Mouse (Mus musculus) cortical plate, adult 2 months (tissue): ENCODE measurements around the gene Bcl9l. TPM values are rescaled to one million over a fixed set of nuclear protein-coding genes. Genes with fewer than 3 reads are reported as not detected.

Source experiments
- H3K27ac ChIP-seq: fragments of 200-500 bp; 2 replicates; pipeline ENCODE4 v1.5.1; 2012; ENCODE audit warnings: low read length, control low read depth, inconsistent platforms; ENCODE audit not compliant: insufficient read depth
- H3K4me1 ChIP-seq: fragments of 200-500 bp; 2 replicates; pipeline ENCODE4 v1.6.1; 2011; ENCODE audit warnings: low read length; ENCODE audit not compliant: control insufficient read depth, insufficient read depth
- H3K4me3 ChIP-seq: fragments of 200-500 bp; 2 replicates; pipeline ENCODE4 v1.5.1; 2011; ENCODE audit warnings: mild to moderate bottlenecking, low read length, control low read depth; ENCODE audit not compliant: insufficient read depth
- CTCF ChIP-seq: fragments of 200-500 bp; IDR thresholded peaks from 2 replicates; pipeline ENCODE4 v1.5.1; 2011; ENCODE audit warnings: mild to moderate bottlenecking, control low read depth, low read length; ENCODE audit not compliant: insufficient read depth; ENCODE audit errors: extremely low read depth
- POLR2A ChIP-seq: fragments of 200-500 bp; IDR thresholded peaks from 2 replicates; pipeline ENCODE4 v1.6.1; 2011; ENCODE audit warnings: mild to moderate bottlenecking, low read length, control low read depth; ENCODE audit not compliant: insufficient read depth; ENCODE audit errors: extremely low read depth
- polyA plus RNA-seq: library from polyadenylated mRNA; depleted of rRNA; stranded (reverse); fragments of >200 nt; gene quantifications from 2 replicates; pipeline ENCODE4 v1.2.3, GENCODE M21; 2012; rRNA removed

The Bcl9l gene
- polyA plus RNA-seq, 1 experiment = 14.6 TPM

GRCm38 (mm10) chr9:44539816-44540421 lies 57.3 kb downstream of the Bcl9l start:
- Histone ChIP-seq H3K4me1 (no peaks in the 10 kb centered on the region), H3K27ac (no peak overlapping the region), H3K4me3 (no peak overlapping the region)
- TF ChIP-seq CTCF (no peak), POLR2A (no peak)

DNA sequence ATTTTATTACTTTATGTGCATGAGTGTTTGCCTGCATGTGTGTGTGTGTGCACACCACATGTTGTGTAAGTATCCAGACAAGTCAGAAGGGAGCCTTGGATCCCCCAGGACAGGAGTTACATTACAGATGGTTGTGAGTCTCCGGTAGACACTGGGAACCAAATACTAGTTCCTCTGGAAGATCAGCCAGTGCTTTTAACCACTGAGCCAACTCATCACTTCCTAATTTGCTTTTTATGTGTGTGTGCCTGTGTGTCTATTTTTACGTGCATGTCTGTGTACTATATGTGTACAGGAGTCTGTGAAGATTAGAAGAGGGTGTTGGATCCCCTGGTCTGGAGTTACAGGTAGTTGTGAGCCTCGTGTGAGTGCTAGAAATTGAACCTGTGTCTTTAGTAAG lies 58.1 kb downstream of the Bcl9l start:
- TF ChIP-seq POLR2A (no peak), CTCF (no peak)
- Histone ChIP-seq H3K27ac (no peak overlapping the region), H3K4me1 (no peaks in the 10 kb centered on the region), H3K4me3 (no peak overlapping the region)

GRCm38 (mm10) chr9:44542364-44542763 lies 59.7 kb downstream of the Bcl9l start:
- no peak overlapping the region for H3K4me3 ChIP-seq
- no peak overlapping the region for H3K27ac ChIP-seq
- no peak for TF ChIP-seq POLR2A
- no peak for TF ChIP-seq CTCF
- H3K4me1 ChIP-seq = no peaks in the 10 kb centered on the region

- no peak for TF ChIP-seq CTCF
- TF ChIP-seq POLR2A = no peak
- Histone ChIP-seq H3K4me1 (no peaks in the 10 kb centered on the region), H3K27ac (no peak overlapping the region), H3K4me3 (no peak overlapping the region)
Observed at GRCm38 (mm10) chr9:44544986-44545385, 62.4 kb downstream of the Bcl9l start.

GRCm38 (mm10) chr9:44548412-44549152 lies 66.0 kb downstream of the Bcl9l start:
- Histone ChIP-seq H3K4me3 (no peak overlapping the region), H3K27ac (no peak overlapping the region), H3K4me1 (no peaks in the 10 kb centered on the region)
- TF ChIP-seq CTCF = no peak
- TF ChIP-seq POLR2A = no peak

DNA sequence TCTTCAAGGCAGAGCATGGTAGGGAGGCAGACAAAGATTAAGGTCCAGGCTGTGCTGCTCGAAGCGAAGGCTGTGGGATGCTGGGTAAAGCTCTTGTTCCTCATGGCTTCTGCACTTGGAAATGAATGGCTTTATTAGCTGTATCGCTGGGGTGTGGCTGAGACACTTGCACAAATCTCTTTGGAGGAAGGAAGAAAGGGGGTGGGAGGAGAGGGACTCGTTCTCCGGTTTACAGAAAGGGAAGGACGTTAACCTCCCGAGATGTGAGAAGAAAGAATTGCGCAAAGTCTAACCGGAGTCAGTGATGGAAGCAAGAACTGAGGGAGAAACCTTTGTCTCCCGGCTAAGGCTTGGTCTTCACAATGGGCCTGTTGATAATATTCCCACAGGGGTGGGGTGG lies 68.5 kb downstream of the Bcl9l start:
- Histone ChIP-seq H3K27ac (no peak overlapping the region), H3K4me1 (no peaks in the 10 kb centered on the region), H3K4me3 (no peak overlapping the region)
- no peak for TF ChIP-seq CTCF
- TF ChIP-seq POLR2A = no peak

GRCm38 (mm10) chr9:44552161-44552560 lies 69.5 kb downstream of the Bcl9l start:
- Histone ChIP-seq H3K4me3 (no peak overlapping the region), H3K4me1 (no peaks in the 10 kb centered on the region), H3K27ac (no peak overlapping the region)
- TF ChIP-seq CTCF (no peak), POLR2A (no peak)

Other genes with a start within 250 kb of the Bcl9l start
- 18.2 and 22.8 TPM in 2 replicates for gene Cbl, start 248.8 kb upstream of the Bcl9l start, polyA plus RNA-seq
- gene Ccdc153, start 242.1 kb upstream of the Bcl9l start, polyA plus RNA-seq = 1.8 and 4.9 TPM in 2 replicates
- 0.40 and 0.71 TPM in 2 replicates for gene Pdzd3, start 231.4 kb upstream of the Bcl9l start, polyA plus RNA-seq
- gene Nlrx1, start 214.2 kb upstream of the Bcl9l start, polyA plus RNA-seq = 7.0 and 8.0 TPM in 2 replicates
- 86.3 and 91.1 TPM in 2 replicates for gene Abcg4, start 194.2 kb upstream of the Bcl9l start, polyA plus RNA-seq
- 27.6 and 33.6 TPM in 2 replicates for gene Hinfp, start 177.2 kb upstream of the Bcl9l start, polyA plus RNA-seq
- gene C2cd2l, start 162.5 kb upstream of the Bcl9l start, polyA plus RNA-seq = 203 and 213 TPM in 2 replicates
- gene Dpagt1, start 156.8 kb upstream of the Bcl9l start, polyA plus RNA-seq = 18.0 and 19.3 TPM in 2 replicates
- gene H2afx, start 148.1 kb upstream of the Bcl9l start, polyA plus RNA-seq = 64.8 and 68.3 TPM in 2 replicates
- 30.5 and 31.2 TPM in 2 replicates for gene Hmbs, start 138.6 kb upstream of the Bcl9l start, polyA plus RNA-seq
- 42.2 and 43.2 TPM in 2 replicates for gene Vps11, start 121.2 kb upstream of the Bcl9l start, polyA plus RNA-seq
- gene Hyou1, start 103.3 kb upstream of the Bcl9l start, polyA plus RNA-seq = 55.4 and 56.7 TPM in 2 replicates
- gene Slc37a4, start 86.0 kb upstream of the Bcl9l start, polyA plus RNA-seq = 49.9 and 58.8 TPM in 2 replicates
- gene Rps25, start 75.7 kb upstream of the Bcl9l start, polyA plus RNA-seq = 559 and 574 TPM in 2 replicates
- gene Trappc4, start 75.2 kb upstream of the Bcl9l start, polyA plus RNA-seq = 83.8 and 88.1 TPM in 2 replicates
- 46.7 and 48.0 TPM in 2 replicates for gene Ccdc84, start 64.3 kb upstream of the Bcl9l start, polyA plus RNA-seq
- gene Foxr1, start 41.7 kb upstream of the Bcl9l start, polyA plus RNA-seq = 0.04 TPM in 1 of 2 replicates, not detected in the other
- gene Upk2, start 27.8 kb upstream of the Bcl9l start, polyA plus RNA-seq = 0.11 TPM in 1 of 2 replicates, not detected in the other
- 0.06 TPM in 1 of 2 replicates, not detected in the other for gene Cxcr5, start 79.1 kb downstream of the Bcl9l start, polyA plus RNA-seq
- gene Ddx6, start 122.1 kb downstream of the Bcl9l start, polyA plus RNA-seq = 35.0 and 35.1 TPM in 2 replicates
- 0.10 and 0.21 TPM in 2 replicates for gene Treh, start 190.4 kb downstream of the Bcl9l start, polyA plus RNA-seq